Mouse (Mus musculus) skeletal muscle tissue, adult 2 months (tissue): ENCODE data around the gene Tshz2.
A peak's percentile ranks its signal among the peaks of the same experiment; 100 is the strongest.
"Not testable (repeated sequence)": the region's sequence is repeated elsewhere in the genome, so short reads cannot be mapped to it uniquely, and the experiment has no call there.

Source experiments
- DNase-seq: peaks from one replicate; pipeline ENCODE4 v3.0.0-alpha.2; 2012; ENCODE audit warnings: low read depth, low spot score

Gene Tshz2

GRCm38 (mm10) chr2:169755091-169755490, 122.3 kb downstream of the Tshz2 start:
- no peak for DNase-seq

GRCm38 (mm10) chr2:169758120-169758519, 125.3 kb downstream of the Tshz2 start:
- no peak for DNase-seq

GRCm38 (mm10) chr2:169760117-169760516, 127.3 kb downstream of the Tshz2 start:
- no peak for DNase-seq

- no peak for DNase-seq
Observed at GRCm38 (mm10) chr2:169761726-169762125, 128.9 kb downstream of the Tshz2 start.

GRCm38 (mm10) chr2:169762301-169762700, 129.5 kb downstream of the Tshz2 start:
- no peak for DNase-seq

GRCm38 (mm10) chr2:169763716-169764115, 130.9 kb downstream of the Tshz2 start:
- no peak for DNase-seq

- no peak for DNase-seq
Observed at GRCm38 (mm10) chr2:169766247-169766646, 133.4 kb downstream of the Tshz2 start.

- no peak for DNase-seq
Observed at GRCm38 (mm10) chr2:169767281-169767680, 134.5 kb downstream of the Tshz2 start.

- DNase-seq, result no peak
Observed at GRCm38 (mm10) chr2:169775078-169775477, 142.3 kb downstream of the Tshz2 start.

GRCm38 (mm10) chr2:169777242-169777641, 144.4 kb downstream of the Tshz2 start:
- no peak for DNase-seq

GRCm38 (mm10) chr2:169777764-169778163, 145.0 kb downstream of the Tshz2 start:
- no peak for DNase-seq

- DNase-seq, result no peak
Observed at GRCm38 (mm10) chr2:169778740-169779345, 146.0 kb downstream of the Tshz2 start.

- not testable (repeated sequence) for DNase-seq
Observed at GRCm38 (mm10) chr2:169781671-169782070, 148.9 kb downstream of the Tshz2 start.

GRCm38 (mm10) chr2:169782874-169783680, 150.3 kb downstream of the Tshz2 start:
- no peak for DNase-seq

GRCm38 (mm10) chr2:169783681-169784033, 150.8 kb downstream of the Tshz2 start:
- no peak for DNase-seq

- peak; percentile 47 for DNase-seq
Observed at GRCm38 (mm10) chr2:169787381-169787780, 154.6 kb downstream of the Tshz2 start.

GRCm38 (mm10) chr2:169787906-169788305, 155.1 kb downstream of the Tshz2 start:
- no peak for DNase-seq

GRCm38 (mm10) chr2:169790439-169791131, 157.8 kb downstream of the Tshz2 start:
- DNase-seq, result peak; percentile 38

- DNase-seq, result no peak
Observed at GRCm38 (mm10) chr2:169792706-169793105, 159.9 kb downstream of the Tshz2 start.

GRCm38 (mm10) chr2:169802241-169802640, 169.4 kb downstream of the Tshz2 start:
- DNase-seq, result no peak

GRCm38 (mm10) chr2:169804380-169804779, 171.6 kb downstream of the Tshz2 start:
- DNase-seq, result peak; percentile 18

GRCm38 (mm10) chr2:169805545-169805944, 172.7 kb downstream of the Tshz2 start:
- no peak for DNase-seq

- no peak for DNase-seq
Observed at GRCm38 (mm10) chr2:169811589-169811988, 178.8 kb downstream of the Tshz2 start.
